Mouse (Mus musculus) lung, embryonic 14.5 days (tissue): ENCODE measurements at regions not wholly inside any gene's neighbourhood (a gene's known extent, or its start where the extent isn't known, plus 50 kb on each side); places are given as distances from the start of the nearest gene placed in this dataset.

Experiments used
- ATAC-seq: fragments of 200-750 bp; cut with Nextera tagmentation; 2 replicates; pipeline ENCODE4 v1.8.0; 2017; ENCODE audit warnings: mild to moderate bottlenecking, moderate TSS enrichment, moderate library complexity; ENCODE audit not compliant: insufficient read depth
- DNase-seq: peaks from one replicate; pipeline ENCODE4 v3.0.0-alpha.2; 2015
- H3K27ac ChIP-seq: fragments of 300-500 bp; sonication (generic); 2 replicates; pipeline ENCODE4 v1.5.1; 2014; ENCODE audit warnings: low read depth, mild to moderate bottlenecking, moderate library complexity
- H3K27me3 ChIP-seq: fragments of 300-500 bp; sonication (generic); 2 replicates; pipeline ENCODE4 v1.6.1; 2014; ENCODE audit warnings: low read length, control low read depth; ENCODE audit not compliant: insufficient read depth
- H3K36me3 ChIP-seq: fragments of 300-500 bp; sonication (generic); 2 replicates; pipeline ENCODE4 v1.6.1; 2014; ENCODE audit warnings: control low read depth; ENCODE audit not compliant: insufficient read depth
- H3K4me1 ChIP-seq: fragments of 300-500 bp; sonication (generic); 2 replicates; pipeline ENCODE4 v1.6.1; 2014; ENCODE audit warnings: antibody characterized with exemption, control low read depth; ENCODE audit not compliant: insufficient read depth
- H3K4me2 ChIP-seq: fragments of 300-500 bp; sonication (generic); 2 replicates; pipeline ENCODE4 v1.6.1; 2014; ENCODE audit warnings: mild to moderate bottlenecking
- H3K4me3 ChIP-seq: fragments of 300-500 bp; sonication (generic); 2 replicates; pipeline ENCODE4 v1.5.1; 2014; ENCODE audit warnings: low read depth, low read length
- H3K9ac ChIP-seq: fragments of 300-500 bp; sonication (generic); 2 replicates; pipeline ENCODE4 v1.6.1; 2014
- H3K9me3 ChIP-seq: fragments of 300-500 bp; sonication (generic); 2 replicates; pipeline ENCODE4 v1.6.1; 2016; ENCODE audit warnings: low read depth, low read length, control low read depth
- CTCF ChIP-seq: IDR thresholded peaks from 2 replicates; pipeline ENCODE4 v1.5.1; 2016; ENCODE audit warnings: antibody characterized with exemption, low read depth
- WGBS: fragments of 180-500 bp; shearing (Covaris S2); extraction: QIAGEN DNeasy Blood & Tissue Kit; methylation state at CpG from one replicate; pipeline ENCODE4 v1.1.7; 2014; 5-methylcytosine and 5-hydroxymethylcytosine counted together

DNA sequence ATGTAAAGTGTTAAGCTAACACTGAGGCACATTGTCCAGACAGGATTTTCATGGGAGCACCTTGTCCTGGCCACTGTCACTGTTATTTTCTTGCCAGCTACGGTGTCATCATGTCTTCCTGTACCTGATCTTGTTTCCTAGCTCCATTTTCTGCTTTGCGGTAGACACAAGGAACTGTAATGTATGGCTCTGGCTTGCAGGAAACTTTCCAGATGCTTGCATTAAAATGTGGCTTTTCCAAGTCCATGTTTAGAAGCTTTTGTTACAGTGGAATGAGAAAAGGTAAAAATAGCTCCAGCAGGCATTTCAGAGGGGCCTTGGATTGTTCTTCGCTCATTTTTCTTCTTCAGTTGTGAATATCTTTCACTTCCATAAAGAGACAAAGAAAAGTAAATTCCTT, 154.1 kb downstream of the Fgf9 start:
- ATAC-seq (no peak), DNase-seq (no peak)
- H3K27me3 ChIP-seq: no peaks in the 10 kb centered on the region
- H3K4me3 ChIP-seq: no peak overlapping the region
- H3K36me3 ChIP-seq: no peaks in the 10 kb centered on the region
- no peaks in the 10 kb centered on the region for H3K4me1 ChIP-seq
- 87% methylated on average over 3 of the region's 3 CpGs for WGBS
- H3K9me3 ChIP-seq: no peaks in the 10 kb centered on the region
- no peak overlapping the region for H3K4me2 ChIP-seq
- TF ChIP-seq CTCF: no peak
- no peak overlapping the region for H3K9ac ChIP-seq
- H3K27ac ChIP-seq: no peak overlapping the region

DNA sequence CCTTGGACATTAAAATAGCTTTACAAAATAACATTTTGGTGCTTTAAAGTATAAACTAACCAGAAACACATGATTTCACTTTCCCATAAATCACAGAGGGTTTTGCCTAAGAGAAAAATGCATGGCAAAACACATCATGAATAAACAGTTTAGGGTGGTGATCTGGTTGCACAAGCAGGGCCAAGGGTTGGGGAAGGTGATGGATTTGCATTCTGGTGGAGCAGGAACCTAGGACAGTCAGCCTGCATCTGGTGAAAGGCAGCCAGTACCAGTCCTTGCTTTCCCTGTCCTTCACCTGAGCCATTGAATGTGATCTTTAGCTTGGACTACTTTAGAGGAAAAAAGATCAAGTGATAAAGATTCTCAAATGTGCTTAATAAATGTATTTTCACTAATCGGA, 138.1 kb downstream of the Fgf9 start:
- no peak for TF ChIP-seq CTCF
- WGBS: 83% methylated on average over 1 of the region's 1 CpGs
- Histone ChIP-seq H3K9me3 (no peaks in the 10 kb centered on the region), H3K4me3 (no peak overlapping the region), H3K4me2 (no peak overlapping the region), H3K27ac (no peak overlapping the region), H3K36me3 (no peaks in the 10 kb centered on the region), H3K27me3 (no peaks in the 10 kb centered on the region), H3K9ac (no peak overlapping the region), H3K4me1 (no peaks in the 10 kb centered on the region)
- DNase-seq (no peak), ATAC-seq (no peak)

DNA sequence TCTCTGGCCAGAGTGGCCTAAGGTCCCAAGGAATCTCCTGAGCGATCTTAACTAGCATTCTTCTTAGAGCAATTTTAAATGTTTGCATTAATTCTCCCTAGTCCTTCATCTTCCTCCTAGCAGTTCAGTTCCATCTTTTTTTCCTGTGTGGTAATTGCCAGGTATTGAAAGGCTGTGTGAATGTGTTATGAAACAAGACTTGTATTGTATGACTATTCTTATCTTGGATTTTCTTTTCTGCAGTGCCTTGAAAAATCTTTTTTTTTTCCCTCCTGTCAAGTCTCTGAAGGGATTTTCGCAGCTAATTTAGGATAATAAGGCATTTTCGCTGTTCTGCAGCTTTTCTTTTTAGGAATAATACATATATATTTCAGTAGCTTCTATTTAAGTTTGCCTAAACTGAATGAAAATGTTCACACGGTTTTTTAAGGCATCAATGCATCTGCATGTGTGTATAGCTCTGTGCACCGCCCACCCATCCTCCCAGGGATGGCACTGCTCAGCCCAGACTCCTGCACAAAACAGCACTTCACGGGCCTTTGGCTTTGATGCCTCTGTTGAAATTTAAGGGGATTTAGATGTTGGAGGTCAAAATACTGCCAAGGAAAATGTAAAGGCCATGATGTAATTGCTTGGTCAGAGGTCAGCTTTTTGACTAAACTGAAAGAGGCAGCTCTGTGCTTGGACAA, 132.4 kb downstream of the Fgf9 start:
- no peaks in the 10 kb centered on the region for H3K27me3 ChIP-seq
- TF ChIP-seq CTCF: no peak
- H3K9me3 ChIP-seq: no peaks in the 10 kb centered on the region
- H3K9ac ChIP-seq: no peak overlapping the region
- no peak overlapping the region for H3K4me2 ChIP-seq
- no peak overlapping the region for H3K4me3 ChIP-seq
- DNase-seq (no peak), ATAC-seq (no peak)
- H3K27ac ChIP-seq: no peak overlapping the region
- no peaks in the 10 kb centered on the region for H3K36me3 ChIP-seq
- H3K4me1 ChIP-seq: no peaks in the 10 kb centered on the region
- WGBS: 63% methylated on average over 6 of the region's 6 CpGs

DNA sequence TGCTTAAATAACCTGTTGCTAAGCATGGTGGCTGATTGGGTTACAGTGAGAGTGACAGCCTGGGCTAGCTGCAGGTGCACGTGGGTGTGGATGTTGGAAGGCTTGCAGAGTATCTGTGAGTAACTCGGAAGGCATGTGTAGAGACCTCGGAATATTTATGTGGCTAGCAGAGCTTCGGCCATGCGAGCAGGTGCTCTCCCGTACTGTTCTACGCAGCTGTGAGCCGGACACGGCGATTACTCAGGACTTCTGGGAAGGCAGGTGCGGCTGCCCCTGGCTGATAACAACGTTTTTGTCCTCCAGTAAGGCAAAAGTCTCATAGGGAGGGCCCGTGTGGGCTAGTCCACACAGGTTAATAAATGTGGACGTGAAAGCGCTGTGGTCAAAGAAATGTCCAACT, 119.6 kb downstream of the Fgf9 start:
- TF ChIP-seq CTCF: no peak
- DNase-seq (no peak), ATAC-seq (no peak)
- no peaks in the 10 kb centered on the region for H3K27me3 ChIP-seq
- 75% methylated on average over 15 of the region's 15 CpGs for WGBS
- H3K36me3 ChIP-seq: no peaks in the 10 kb centered on the region
- no peak overlapping the region for H3K9ac ChIP-seq
- H3K9me3 ChIP-seq: no peaks in the 10 kb centered on the region
- no peaks in the 10 kb centered on the region for H3K4me1 ChIP-seq
- no peak overlapping the region for H3K27ac ChIP-seq
- no peak overlapping the region for H3K4me3 ChIP-seq
- H3K4me2 ChIP-seq: no peak overlapping the region

DNA sequence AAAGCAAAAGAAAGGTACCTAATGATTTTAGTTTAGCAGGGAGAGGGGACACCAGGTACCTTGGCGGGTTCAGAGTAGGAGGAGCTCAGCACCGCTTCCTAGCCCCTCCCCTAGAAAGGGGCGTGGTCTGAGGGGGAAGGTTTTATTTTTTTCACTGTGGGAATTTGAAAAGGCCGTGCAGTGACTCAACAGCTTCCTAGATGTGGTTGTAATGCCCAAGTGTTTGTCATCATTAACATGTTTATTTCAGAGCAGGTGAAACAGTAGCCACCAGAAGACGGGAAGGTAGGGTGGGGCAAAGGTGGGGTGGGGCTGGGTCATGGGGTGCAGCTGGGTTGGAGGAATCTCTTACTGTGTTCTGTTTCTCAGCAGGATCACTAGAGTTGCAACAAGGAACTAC, 112.5 kb downstream of the Fgf9 start:
- H3K27ac ChIP-seq: no peak overlapping the region
- H3K27me3 ChIP-seq: no peaks in the 10 kb centered on the region
- H3K4me1 ChIP-seq: no peaks in the 10 kb centered on the region
- no peaks in the 10 kb centered on the region for H3K36me3 ChIP-seq
- 56% methylated on average over 5 of the region's 5 CpGs for WGBS
- H3K4me2 ChIP-seq: no peak overlapping the region
- no peaks in the 10 kb centered on the region for H3K9me3 ChIP-seq
- no peak overlapping the region for H3K4me3 ChIP-seq
- DNase-seq (no peak), ATAC-seq (no peak)
- no peak overlapping the region for H3K9ac ChIP-seq
- no peak for TF ChIP-seq CTCF

DNA sequence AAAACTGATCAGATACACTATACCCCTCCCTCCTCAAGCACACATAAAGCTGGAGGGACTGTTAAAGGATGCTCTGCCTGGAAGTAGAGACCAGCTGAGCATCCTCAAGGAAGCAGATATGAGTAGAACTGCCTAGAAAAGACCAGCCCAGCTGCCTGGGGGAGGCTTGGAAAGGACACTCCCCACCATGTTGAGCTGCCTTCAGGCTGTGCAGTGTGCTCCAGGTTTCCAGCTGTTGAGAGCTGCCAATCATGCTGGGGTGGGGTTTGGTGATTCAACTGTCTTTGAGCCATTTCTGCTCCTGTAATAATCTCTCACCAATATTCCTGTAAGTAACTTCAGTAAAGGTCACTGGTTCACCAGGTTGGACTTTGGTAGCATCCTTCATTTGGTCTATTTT, 110.4 kb downstream of the Fgf9 start:
- no peak overlapping the region for H3K9ac ChIP-seq
- H3K4me3 ChIP-seq: no peak overlapping the region
- no peak overlapping the region for H3K4me2 ChIP-seq
- H3K27me3 ChIP-seq: no peaks in the 10 kb centered on the region
- no peak overlapping the region for H3K27ac ChIP-seq
- DNase-seq (no peak), ATAC-seq (no peak)
- H3K9me3 ChIP-seq: no peaks in the 10 kb centered on the region
- TF ChIP-seq CTCF: no peak
- peaks cover 3% of the 10 kb centered on the region; the same call in 1 of the 2 replicates for H3K4me1 ChIP-seq
- no peaks in the 10 kb centered on the region for H3K36me3 ChIP-seq

DNA sequence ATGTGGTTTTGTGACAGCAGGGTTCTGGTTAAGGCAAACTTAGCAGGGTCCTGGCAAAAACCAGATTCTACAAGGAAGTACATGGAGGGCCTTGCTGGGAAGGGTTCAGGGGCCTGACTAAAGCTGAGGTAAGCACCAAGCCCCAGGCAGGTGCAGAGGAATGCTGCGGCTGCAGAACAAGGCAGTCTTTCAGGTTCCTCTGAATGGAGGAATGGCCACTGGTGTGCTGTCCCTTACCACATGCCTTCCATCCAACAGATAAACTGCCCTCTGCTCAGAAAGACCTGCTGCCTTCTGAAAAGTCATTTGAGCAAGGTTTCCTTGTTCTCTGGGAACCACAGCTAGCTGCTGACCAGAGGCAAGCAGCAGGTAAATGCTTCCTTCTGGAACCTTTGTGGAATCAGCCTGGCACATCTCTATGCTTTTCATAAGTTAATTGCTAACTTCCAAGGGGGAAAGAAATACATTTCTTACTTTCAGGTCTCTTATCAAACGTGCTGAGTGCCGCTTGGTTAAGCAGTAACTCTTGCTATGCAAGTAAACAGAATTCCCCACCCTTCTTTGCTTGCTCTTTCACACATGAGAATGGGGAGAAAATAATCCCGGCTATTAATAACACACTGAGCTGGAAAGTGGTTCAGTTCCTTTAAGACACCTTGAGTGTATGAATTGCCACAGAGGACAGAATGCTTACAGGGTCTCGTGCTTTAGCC, 105.5 kb downstream of the Fgf9 start:
- Histone ChIP-seq H3K36me3 (no peaks in the 10 kb centered on the region), H3K4me3 (no peak overlapping the region), H3K27me3 (no peaks in the 10 kb centered on the region), H3K9me3 (no peaks in the 10 kb centered on the region), H3K9ac (no peak overlapping the region), H3K4me1 (peaks cover 3% of the 10 kb centered on the region; the same call in 1 of the 2 replicates), H3K27ac (peak overlapping the region; percentile 81), H3K4me2 (peak overlapping the region; percentile 19; the same call in 1 of the 2 replicates)
- peak; percentile 68; the same call in 1 of the 2 replicates for ATAC-seq
- DNase-seq: peak; percentile 54
- no peak for TF ChIP-seq CTCF
- WGBS: 62% methylated on average over 5 of the region's 5 CpGs
